ENCODE assay signal across 9 mouse cellular contexts in genomic region chr13:52651383-52652252, GRCm38 (mm10).
DNase-seq lines count a peak whose midpoint lies in the region; ATAC-seq and TF ChIP-seq lines count a peak whose summit lies in the region.
"Had no signal": no experiment of that assay in that cellular context is flagged by ENCODE, and none has a peak within 500 bp of the region (broad histone marks: within the 10 kb centered on the region; RNA-seq: fewer than 3 reads in every experiment).

No protein-coding gene starts in this region.

- no peak overlapping the region for H3K4me3 ChIP-seq in heart, embryonic 10.5 days
- no peak overlapping the region for H3K4me3 ChIP-seq in CH12.LX (replicated peaks in 1 of 3; ENCODE audit: low read depth in 2 of 3, low read length in 2 of 3, poor library complexity in 1 of 3)
- H3K4me3 ChIP-seq in heart, postnatal 0 days (ENCODE audit: low read depth, low read length), result no peak overlapping the region
- H3K4me3 ChIP-seq in layer of hippocampus, adult 2 months, result no peak overlapping the region
- H3K4me3 ChIP-seq in midbrain, embryonic 16.5 days (ENCODE audit: low read depth, low read length), result no peak overlapping the region
- H3K4me3 ChIP-seq: embryonic facial prominence, embryonic 15.5 days had no signal

- dilution Hi-C loops in CH12.LX (cut with MboI; ENCODE audit: extremely low pct_ligation_motif_present, extremely low pct_unique_long_range_greater_than_20kb, low sequenced_read_pairs), result no loop called here

- peak; percentile 73 for TF ChIP-seq RAD21 in CH12.LX (IDR thresholded peaks at IDR 0.05; ENCODE audit: low read depth, low read length)

- no peak overlapping the region for H3K27ac ChIP-seq in heart, embryonic 10.5 days
- H3K27ac ChIP-seq in CH12.LX (ENCODE audit: insufficient read depth, low read depth), result no peak overlapping the region
- H3K27ac ChIP-seq in heart, postnatal 0 days (ENCODE audit: low read depth), result no peak overlapping the region
- no peak overlapping the region for H3K27ac ChIP-seq in layer of hippocampus, adult 2 months
- no peak overlapping the region for H3K27ac ChIP-seq in midbrain, embryonic 16.5 days (ENCODE audit: low read length)
- H3K27ac ChIP-seq: embryonic facial prominence, embryonic 15.5 days had no signal

- in situ Hi-C loops in CH12.LX (cut with MboI; ENCODE audit: low pct_ligation_motif_present, low pct_unique_long_range_greater_than_20kb, low sequenced_read_pairs), result no loop called here

- no peak for TF ChIP-seq POLR2A in CH12.LX (IDR thresholded peaks at IDR 0.05; ENCODE audit: low read depth, low read length)

- H3K4me1 ChIP-seq in heart, embryonic 10.5 days, result 0 out of 2 replicates have a peak, but pooled peaks cover 3% of the 10 kb centered on the region
- H3K4me1 ChIP-seq in CH12.LX (ENCODE audit: control insufficient read depth in 1 of 2, insufficient read depth in 2 of 2), result peaks cover 8 to 11% of the 10 kb centered on the region in 2 experiments
- no peaks in the 10 kb centered on the region for H3K4me1 ChIP-seq in heart, postnatal 0 days (ENCODE audit: control insufficient read depth, insufficient read depth)
- H3K4me1 ChIP-seq in midbrain, embryonic 16.5 days (ENCODE audit: control insufficient read depth, insufficient read depth, low read length), result no peaks in the 10 kb centered on the region

- no peaks in the 10 kb centered on the region for H3K9me3 ChIP-seq in heart, embryonic 10.5 days
- peaks cover 3% of the 10 kb centered on the region for H3K9me3 ChIP-seq in CH12.LX (replicated peaks; ENCODE audit: low read length)
- no peaks in the 10 kb centered on the region for H3K9me3 ChIP-seq in heart, postnatal 0 days (replicated peaks; ENCODE audit: control insufficient read depth, low read length)
- H3K9me3 ChIP-seq in midbrain, embryonic 16.5 days (replicated peaks; ENCODE audit: control insufficient read depth, low read length, poor library complexity, severe bottlenecking), result no peaks in the 10 kb centered on the region
- H3K9me3 ChIP-seq: embryonic facial prominence, embryonic 15.5 days had no signal

- 57% methylated on average over 11 of the region's 12 CpGs for WGBS in heart, embryonic 10.5 days
- WGBS in heart, postnatal 0 days, result 53% methylated on average over 11 of the region's 12 CpGs
- WGBS in midbrain, embryonic 16.5 days, result 59% methylated on average over 11 of the region's 12 CpGs

- peak; percentile 46 to 78 for DNase-seq in heart, adult 18-20 months
- no peak for DNase-seq in heart, embryonic 10.5 days (ENCODE audit: low spot score)
- peak; percentile 74 for DNase-seq in CH12.LX (ENCODE audit: extremely low read depth)
- DNase-seq in c-Kit-positive CD71-positive TER-119-negative erythroid progenitor cells, embryonic 14.5 days (ENCODE audit: low read depth), result peak; percentile 39
- peak; percentile 50 for DNase-seq in heart, postnatal 0 days (ENCODE audit: low spot score)
- DNase-seq in layer of hippocampus, adult 2 months (ENCODE audit: low spot score in 2 of 2), result peak; percentile 69 to 84
- DNase-seq in spleen, adult 12 weeks (ENCODE audit: low spot score), result no peak

- peak; percentile 19 to 75; a peak in 2 of 4 replicates for TF ChIP-seq CTCF in CH12.LX (conservative IDR thresholded peaks at IDR 0.05 in 1 of 2, IDR thresholded peaks at IDR 0.05 in 1 of 2; ENCODE audit: low read depth in 2 of 2, low read length in 2 of 2)
- peak; percentile 65 for TF ChIP-seq CTCF in heart, postnatal 0 days (IDR thresholded peaks at IDR 0.05; ENCODE audit: low read depth)
- peak; percentile 74 for TF ChIP-seq CTCF in layer of hippocampus, adult 2 months (conservative IDR thresholded peaks at IDR 0.05)

- no peak overlapping the region for H3K9ac ChIP-seq in CH12.LX (ENCODE audit: insufficient read depth, low read depth)
- no peak overlapping the region for H3K9ac ChIP-seq in heart, postnatal 0 days (replicated peaks; ENCODE audit: low read depth, low read length)
- H3K9ac ChIP-seq in midbrain, embryonic 16.5 days (ENCODE audit: low read depth, low read length), result no peak overlapping the region
- H3K9ac ChIP-seq: embryonic facial prominence, embryonic 15.5 days had no signal

- TF ChIP-seq EP300 in CH12.LX (IDR thresholded peaks at IDR 0.05; ENCODE audit: low read length), result no peak
- TF ChIP-seq EP300 in heart, postnatal 0 days (IDR thresholded peaks at IDR 0.05; ENCODE audit: low read depth), result no peak

- H3K79me2 ChIP-seq in CH12.LX (replicated peaks; ENCODE audit: control insufficient read depth, extremely low read depth, insufficient read depth, poor library complexity, severe bottlenecking), result no peaks in the 10 kb centered on the region

- ATAC-seq in heart, postnatal 0 days (ENCODE audit: insufficient read depth, low read depth), result no peak
- peak; percentile 32; the same call in 1 of the 2 replicates for ATAC-seq in midbrain, embryonic 16.5 days

- H3K27me3 ChIP-seq in heart, embryonic 10.5 days (ENCODE audit: insufficient read depth, poor library complexity, severe bottlenecking), result peaks cover 23% of the 10 kb centered on the region
- no peaks in the 10 kb centered on the region for H3K27me3 ChIP-seq in CH12.LX (replicated peaks)
- no peaks in the 10 kb centered on the region for H3K27me3 ChIP-seq in heart, postnatal 0 days (ENCODE audit: control insufficient read depth, insufficient read depth, low read length)
- H3K27me3 ChIP-seq in midbrain, embryonic 16.5 days (ENCODE audit: control insufficient read depth, insufficient read depth, low read depth, low read length), result peaks cover 4% of the 10 kb centered on the region; the same call in 1 of the 2 replicates

- H3K4me2 ChIP-seq in CH12.LX (ENCODE audit: insufficient read depth, low read depth, poor library complexity, severe bottlenecking), result no peak overlapping the region
- no peak overlapping the region for H3K4me2 ChIP-seq in heart, postnatal 0 days (ENCODE audit: low read depth, low read length)
- no peak overlapping the region for H3K4me2 ChIP-seq in midbrain, embryonic 16.5 days (ENCODE audit: low read length)
- H3K4me2 ChIP-seq: embryonic facial prominence, embryonic 15.5 days had no signal

- H3K36me3 ChIP-seq in heart, embryonic 10.5 days, result peaks cover 4% of the 10 kb centered on the region; the same call in 1 of the 2 replicates
- H3K36me3 ChIP-seq in CH12.LX (replicated peaks in 1 of 2; ENCODE audit: control insufficient read depth in 1 of 2, insufficient read depth in 1 of 2, low read length in 1 of 2), result peaks cover 32 to 34% of the 10 kb centered on the region in 2 experiments
- H3K36me3 ChIP-seq in heart, postnatal 0 days (replicated peaks; ENCODE audit: control insufficient read depth, insufficient read depth, low read length), result peaks cover 4% of the 10 kb centered on the region
- H3K36me3 ChIP-seq in midbrain, embryonic 16.5 days (ENCODE audit: control insufficient read depth, insufficient read depth, low read length), result no peaks in the 10 kb centered on the region
- H3K36me3 ChIP-seq: embryonic facial prominence, embryonic 15.5 days had no signal

TF ChIP-seq in CH12.LX, 34 proteins besides CTCF, POLR2A, EP300 and RAD21:
- TF ChIP-seq SMC3 (IDR thresholded peaks at IDR 0.05; ENCODE audit: low read depth, low read length) (peak; percentile 65), ZNF384 (IDR thresholded peaks at IDR 0.05; ENCODE audit: low read depth, low read length) (no peak), ZKSCAN1 (IDR thresholded peaks at IDR 0.05; ENCODE audit: borderline replicate concordance, low read depth, low read length) (no peak)
TF ChIP-seq in CH12.LX: peak in this region for 1.

Comparison
In these comparisons a context has a peak if more than half of its experiments do, and no peak if none do; other contexts are left out.
1. DNase-seq: peak in heart, adult 18-20 months (2 of 2), CH12.LX (single experiment), c-Kit-positive CD71-positive TER-119-negative erythroid progenitor cells, embryonic 14.5 days (single experiment), heart, postnatal 0 days (single experiment) and layer of hippocampus, adult 2 months (2 of 2); none in heart, embryonic 10.5 days (single experiment) and spleen, adult 12 weeks (single experiment).
2. Peak in every context shown above with its lines, with median percentiles within 50 percentile points of each other: CTCF ChIP-seq.